Comparison of ENCODE assay signal across 13 mouse cellular contexts in genomic region chr10:90940521-90941520, GRCm38 (mm10).
DNase-seq lines count a peak whose midpoint lies in the region; TF ChIP-seq lines count a peak whose summit lies in the region.
"Had no signal": no experiment of that assay in that cellular context is flagged by ENCODE, and none has a peak within 500 bp of the region (broad histone marks: within the 10 kb centered on the region; RNA-seq: fewer than 3 reads in every experiment).

No protein-coding gene starts in this region.

- peaks cover 12% of the 10 kb centered on the region for H3K4me1 ChIP-seq in olfactory bulb, adult 2 months (ENCODE audit: control insufficient read depth, insufficient read depth, low read length)
- H3K4me1 ChIP-seq: hindbrain, embryonic 13.5 days; neural tube, embryonic 13.5 days had no signal

- 48% methylated on average over 15 of the region's 15 CpGs for WGBS in olfactory bulb, adult 2 months

- no peak overlapping the region for H3K4me3 ChIP-seq in gastrocnemius, adult 2 months
- no peak overlapping the region for H3K4me3 ChIP-seq in olfactory bulb, adult 2 months (ENCODE audit: insufficient read depth, low read depth, low read length)
- H3K4me3 ChIP-seq: hindbrain, embryonic 13.5 days; neural tube, embryonic 13.5 days had no signal

- no peak for TF ChIP-seq POLR2A in olfactory bulb, adult 2 months (IDR thresholded peaks at IDR 0.05; ENCODE audit: insufficient read depth, low read depth, low read length)

- peak; percentile 39 for DNase-seq in gastrocnemius, adult 2 months
- DNase-seq in gastrocnemius, postnatal 4 days (ENCODE audit: low spot score in 2 of 2): no peak
- peak; percentile 6 for DNase-seq in lung, postnatal 10 days
- DNase-seq in lung, adult 18-20 months: no peak
- DNase-seq in gastrocnemius, postnatal 25 days: peak; percentile 44
- no peak for DNase-seq in MN1 (ENCODE audit: low spot score)
- DNase-seq: cerebellum, adult 11 months; lung, postnatal 14 days had no signal

- no peak overlapping the region for H3K27ac ChIP-seq in gastrocnemius, adult 2 months
- H3K27ac ChIP-seq in olfactory bulb, adult 2 months (ENCODE audit: insufficient read depth, low read depth, low read length): peak overlapping the region; percentile 49
- H3K27ac ChIP-seq: hindbrain, embryonic 13.5 days; kidney, postnatal 0 days; liver, embryonic 14.5 days; neural tube, embryonic 13.5 days had no signal

- no peak for TF ChIP-seq CTCF in gastrocnemius, adult 2 months (IDR thresholded peaks at IDR 0.05)
- no peak for TF ChIP-seq CTCF in olfactory bulb, adult 2 months (IDR thresholded peaks at IDR 0.05; ENCODE audit: insufficient read depth, low read depth, low read length)

- intact Hi-C loops in gastrocnemius, adult 2 months (cut with DNase I): no loop called here

Comparison
In these comparisons a context has a peak if more than half of its experiments do, and no peak if none do; other contexts are left out.
1. DNase-seq: peak in gastrocnemius, adult 2 months (single experiment), lung, postnatal 10 days (single experiment) and gastrocnemius, postnatal 25 days (single experiment); none in gastrocnemius, postnatal 4 days (0 of 2), lung, adult 18-20 months (0 of 2) and MN1 (single experiment).